Mouse (Mus musculus) erythroblast, embryonic 14.5 days (primary cell): ENCODE measurements around the gene Mpc1.

Experiments used
- GATA1 ChIP-seq: IDR thresholded peaks from 2 replicates; pipeline ENCODE4 v1.6.1; 2012; ENCODE audit warnings: low read length, inconsistent platforms, mixed read lengths
- TAL1 ChIP-seq: IDR thresholded peaks from 3 replicates; pipeline ENCODE4 v1.6.1; 2012; ENCODE audit warnings: low read length, inconsistent platforms, mixed read lengths

GRCm38 (mm10) chr17:8255583-8255982 lies 27.1 kb upstream of the Mpc1 start:
- TF ChIP-seq GATA1 (no peak), TAL1 (no peak)
